Mouse (Mus musculus) small intestine, adult 2 months (tissue): ENCODE measurements around the gene Dusp23.

Experiments used
- CTCF ChIP-seq: fragments of 200-500 bp; IDR thresholded peaks from 2 replicates; pipeline ENCODE4 v1.5.1; 2012; ENCODE audit warnings: low read depth, mild to moderate bottlenecking, control low read depth, inconsistent platforms, low read length, moderate library complexity, mixed read lengths; ENCODE audit not compliant: insufficient replicate concordance, insufficient read length; ENCODE audit errors: extremely low read depth
- POLR2A ChIP-seq: fragments of 200-500 bp; IDR thresholded peaks from 2 replicates; pipeline ENCODE4 v1.6.1; 2012; ENCODE audit warnings: low read depth, mild to moderate bottlenecking, control low read depth, inconsistent platforms, low read length, moderate library complexity

GRCm38 (mm10) chr1:172626306-172626705 lies 6.5 kb downstream of the Dusp23 start:
- TF ChIP-seq CTCF (no peak), POLR2A (no peak)
